Mouse (Mus musculus): ENCODE data around the gene Cpa5.

- TF ChIP-seq CTCF (IDR thresholded peaks at IDR 0.05; ENCODE audit: extremely low read depth, insufficient read depth, insufficient read length, insufficient replicate concordance) (no peak), POLR2A (IDR thresholded peaks at IDR 0.05; ENCODE audit: low read depth, low read length) (no peak)
Observed at GRCm38 (mm10) chr6:30594364-30594763, 16.4 kb upstream of the Cpa5 start.
